ENCODE assay signal across 22 mouse cellular contexts in the genomic region with DNA sequence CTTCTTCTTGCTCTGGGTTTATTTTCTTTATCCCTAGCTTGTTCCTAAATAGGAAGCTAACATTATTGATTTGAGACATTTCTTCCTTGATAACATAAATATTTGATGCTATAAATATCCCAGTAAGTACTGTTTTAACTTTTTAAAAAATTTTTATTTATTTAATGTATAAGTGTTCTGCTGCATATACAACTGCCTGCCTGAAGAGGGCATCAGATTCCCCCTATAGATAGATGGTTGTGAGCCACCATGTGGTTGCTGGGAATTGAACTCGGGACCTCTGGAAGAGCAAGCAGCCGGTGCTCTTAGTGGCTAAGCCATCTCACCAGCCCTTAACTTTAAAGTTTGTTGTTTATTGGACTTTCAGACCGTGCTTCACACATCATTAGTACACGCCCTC. TPM values are rescaled to one million over a fixed set of nuclear protein-coding genes. Genes with fewer than 3 reads are reported as not detected.
DNase-seq lines count a peak whose midpoint lies in the region; ATAC-seq and TF ChIP-seq lines count a peak whose summit lies in the region.
"Had no signal": no experiment of that assay in that cellular context is flagged by ENCODE, and none has a peak within 500 bp of the region (broad histone marks: within the 10 kb centered on the region; RNA-seq: fewer than 3 reads in every experiment).

No protein-coding gene starts in this region.

- ATAC-seq in Patski: no peak
- ATAC-seq in stomach, postnatal 0 days (ENCODE audit: low FRiP score, low TSS enrichment): no peak
- no peak for ATAC-seq in neural tube, embryonic 15.5 days (ENCODE audit: low FRiP score)
- ATAC-seq: midbrain, embryonic 13.5 days had no signal

- DNase-seq in left cerebral cortex, adult 2 months (ENCODE audit: extremely low spot score in 1 of 2, low spot score in 2 of 2): no peak
- no peak for DNase-seq in left cerebral cortex, adult 11 months (ENCODE audit: low spot score)
- DNase-seq in Patski (ENCODE audit: low read depth, low spot score): no peak
- no peak for DNase-seq in stomach, postnatal 0 days (ENCODE audit: low spot score)
- DNase-seq in testis, postnatal 10 days (ENCODE audit: low spot score): no peak
- DNase-seq: adrenal gland, postnatal 36 days; cerebellum, adult 2 months; gastrocnemius, postnatal 14 days; kidney, adult 8-10 months; kidney, postnatal 36 days; lung, postnatal 14 days; spleen, adult 18-20 months; thymus, adult 2 months had no signal

- WGBS in stomach, postnatal 0 days: 83% methylated on average over 4 of the region's 4 CpGs
- WGBS in neural tube, embryonic 15.5 days: 91% methylated on average over 4 of the region's 4 CpGs

- no peak overlapping the region for H3K4me3 ChIP-seq in left cerebral cortex, adult 2 months
- H3K4me3 ChIP-seq in E14TG2a.4 (replicated peaks; ENCODE audit: low read length): no peak overlapping the region
- no peak overlapping the region for H3K4me3 ChIP-seq in stomach, postnatal 0 days (ENCODE audit: low read depth, low read length)
- no peak overlapping the region for H3K4me3 ChIP-seq in neural tube, embryonic 15.5 days (replicated peaks)
- H3K4me3 ChIP-seq: embryonic facial prominence, embryonic 10.5 days; forebrain, embryonic 12.5 days; hindbrain, embryonic 10.5 days; limb, embryonic 12.5 days; liver, embryonic 15.5 days; midbrain, embryonic 13.5 days; neural tube, embryonic 13.5 days had no signal

- H3K36me3 ChIP-seq in E14TG2a.4 (ENCODE audit: insufficient read depth, low read length): no peaks in the 10 kb centered on the region
- no peaks in the 10 kb centered on the region for H3K36me3 ChIP-seq in stomach, postnatal 0 days (ENCODE audit: control insufficient read depth, insufficient read depth, low read length)
- no peaks in the 10 kb centered on the region for H3K36me3 ChIP-seq in neural tube, embryonic 15.5 days
- H3K36me3 ChIP-seq: embryonic facial prominence, embryonic 10.5 days; forebrain, embryonic 12.5 days; hindbrain, embryonic 10.5 days; limb, embryonic 12.5 days; liver, embryonic 15.5 days; midbrain, embryonic 13.5 days; neural tube, embryonic 13.5 days had no signal

- POLR2A ChIA-PET in Patski (lab: Charles Lee): no interaction called here

- intact Hi-C loops in left cerebral cortex, adult 2 months (cut with DNase I): no loop called here

- no peak overlapping the region for H3K27ac ChIP-seq in left cerebral cortex, adult 2 months
- no peak overlapping the region for H3K27ac ChIP-seq in stomach, postnatal 0 days (replicated peaks)
- H3K27ac ChIP-seq in neural tube, embryonic 15.5 days (replicated peaks): no peak overlapping the region
- H3K27ac ChIP-seq: embryonic facial prominence, embryonic 10.5 days; forebrain, embryonic 12.5 days; hindbrain, embryonic 10.5 days; limb, embryonic 12.5 days; liver, embryonic 15.5 days; midbrain, embryonic 13.5 days; neural tube, embryonic 13.5 days had no signal

- H3K4me2 ChIP-seq in stomach, postnatal 0 days (replicated peaks; ENCODE audit: low read depth): no peak overlapping the region
- H3K4me2 ChIP-seq in neural tube, embryonic 15.5 days: no peak overlapping the region
- H3K4me2 ChIP-seq: forebrain, embryonic 12.5 days; limb, embryonic 12.5 days; liver, embryonic 15.5 days; midbrain, embryonic 13.5 days; neural tube, embryonic 13.5 days had no signal

- in situ Hi-C loops in Patski (cut with MboI; ENCODE audit: low pct_unique_long_range_greater_than_20kb): no loop called here

- no peak overlapping the region for H3K9ac ChIP-seq in stomach, postnatal 0 days (ENCODE audit: low read length)
- no peak overlapping the region for H3K9ac ChIP-seq in neural tube, embryonic 15.5 days (replicated peaks)
- H3K9ac ChIP-seq: forebrain, embryonic 12.5 days; limb, embryonic 12.5 days; liver, embryonic 15.5 days; midbrain, embryonic 13.5 days; neural tube, embryonic 13.5 days had no signal

- no peaks in the 10 kb centered on the region for H3K9me3 ChIP-seq in E14TG2a.4 (ENCODE audit: low read length)
- no peaks in the 10 kb centered on the region for H3K9me3 ChIP-seq in stomach, postnatal 0 days (ENCODE audit: control insufficient read depth, low read length)
- H3K9me3 ChIP-seq in neural tube, embryonic 15.5 days (replicated peaks): no peaks in the 10 kb centered on the region
- H3K9me3 ChIP-seq: embryonic facial prominence, embryonic 10.5 days; forebrain, embryonic 12.5 days; hindbrain, embryonic 10.5 days; limb, embryonic 12.5 days; liver, embryonic 15.5 days; midbrain, embryonic 13.5 days; neural tube, embryonic 13.5 days had no signal

- peaks cover 7% of the 10 kb centered on the region; the same call in 1 of the 2 replicates for H3K4me1 ChIP-seq in E14TG2a.4 (replicated peaks; ENCODE audit: low read depth, low read length)
- no peaks in the 10 kb centered on the region for H3K4me1 ChIP-seq in stomach, postnatal 0 days (replicated peaks; ENCODE audit: control insufficient read depth, insufficient read depth)
- no peaks in the 10 kb centered on the region for H3K4me1 ChIP-seq in neural tube, embryonic 15.5 days
- H3K4me1 ChIP-seq: embryonic facial prominence, embryonic 10.5 days; forebrain, embryonic 12.5 days; hindbrain, embryonic 10.5 days; limb, embryonic 12.5 days; liver, embryonic 15.5 days; midbrain, embryonic 13.5 days; neural tube, embryonic 13.5 days had no signal

- TF ChIP-seq CTCF in left cerebral cortex, adult 2 months (IDR thresholded peaks at IDR 0.05): peak; percentile 8
- TF ChIP-seq CTCF in E14TG2a.4 (conservative IDR thresholded peaks at IDR 0.05; ENCODE audit: low read length) (peak; percentile 26; the same call in 1 of the 2 replicates), Patski (IDR thresholded peaks at IDR 0.05) (peak; percentile 37)
- peak; percentile 24; the same call in 1 of the 2 replicates for TF ChIP-seq CTCF in stomach, postnatal 0 days (IDR thresholded peaks at IDR 0.05; ENCODE audit: low read depth)

- H3K27me3 ChIP-seq in E14TG2a.4 (ENCODE audit: insufficient read depth, low read length) (no peaks in the 10 kb centered on the region), Patski (peaks cover 9% of the 10 kb centered on the region)
- no peaks in the 10 kb centered on the region for H3K27me3 ChIP-seq in stomach, postnatal 0 days (ENCODE audit: control insufficient read depth, insufficient read depth, low read length)
- H3K27me3 ChIP-seq in neural tube, embryonic 15.5 days (replicated peaks): no peaks in the 10 kb centered on the region
- H3K27me3 ChIP-seq: forebrain, embryonic 12.5 days; limb, embryonic 12.5 days; liver, embryonic 15.5 days; midbrain, embryonic 13.5 days; neural tube, embryonic 13.5 days had no signal

- no peak for TF ChIP-seq EP300 in stomach, postnatal 0 days (optimal IDR thresholded peaks at IDR 0.05)

- CTCF ChIA-PET in Patski (lab: Charles Lee): interaction anchor here (0.7 kb wide), 1 partner anchor 100 kb away, joined by 3 read pairs; no protein-coding TSS in a partner anchor

RNA-seq across cellular contexts. Expression of gene Ndfip2, which starts 32.6 kb away (rescaled TPM):
- total RNA-seq in left cerebral cortex, adult 2 months (2021): 100 to 1,000 TPM in 1 of 2 experiments, 10 to 100 TPM in 1; 97.9 to 103 TPM
- 88.4 TPM for polyA plus RNA-seq in Patski (2021)
- 64.2 and 65.1 TPM in 2 replicates for polyA plus RNA-seq in stomach, postnatal 0 days (2015; fragmentation: Nextera tagmentation; extraction: Ambion mirVana)
- 111 and 120 TPM in 2 replicates for polyA plus RNA-seq in neural tube, embryonic 15.5 days (2015; fragmentation: Nextera tagmentation; extraction: Ambion mirVana)

RNA-seq across cellular contexts. Expression of gene Rbm26, which starts 48.7 kb away (rescaled TPM):
- total RNA-seq in left cerebral cortex, adult 2 months (2021): 10 to 100 TPM; 62.0 to 63.9 TPM
- 42.2 TPM for polyA plus RNA-seq in Patski (2021)
- polyA plus RNA-seq in stomach, postnatal 0 days (2015; fragmentation: Nextera tagmentation; extraction: Ambion mirVana): 15.2 and 15.6 TPM in 2 replicates
- polyA plus RNA-seq in neural tube, embryonic 15.5 days (2015; fragmentation: Nextera tagmentation; extraction: Ambion mirVana): 29.3 and 30.4 TPM in 2 replicates
